Mouse (Mus musculus) regulatory T cell (primary cell): ENCODE results near the gene Dmpk.

Experiments
- in situ Hi-C: fragments of 300-600 bp; cut with MboI, MseI; formaldehyde crosslinking; loops from one replicate; pipeline ENCODE4 v1.15.1; 2025; ENCODE audit warnings: high pct_unique_total_duplicates

Gene Dmpk

DNA sequence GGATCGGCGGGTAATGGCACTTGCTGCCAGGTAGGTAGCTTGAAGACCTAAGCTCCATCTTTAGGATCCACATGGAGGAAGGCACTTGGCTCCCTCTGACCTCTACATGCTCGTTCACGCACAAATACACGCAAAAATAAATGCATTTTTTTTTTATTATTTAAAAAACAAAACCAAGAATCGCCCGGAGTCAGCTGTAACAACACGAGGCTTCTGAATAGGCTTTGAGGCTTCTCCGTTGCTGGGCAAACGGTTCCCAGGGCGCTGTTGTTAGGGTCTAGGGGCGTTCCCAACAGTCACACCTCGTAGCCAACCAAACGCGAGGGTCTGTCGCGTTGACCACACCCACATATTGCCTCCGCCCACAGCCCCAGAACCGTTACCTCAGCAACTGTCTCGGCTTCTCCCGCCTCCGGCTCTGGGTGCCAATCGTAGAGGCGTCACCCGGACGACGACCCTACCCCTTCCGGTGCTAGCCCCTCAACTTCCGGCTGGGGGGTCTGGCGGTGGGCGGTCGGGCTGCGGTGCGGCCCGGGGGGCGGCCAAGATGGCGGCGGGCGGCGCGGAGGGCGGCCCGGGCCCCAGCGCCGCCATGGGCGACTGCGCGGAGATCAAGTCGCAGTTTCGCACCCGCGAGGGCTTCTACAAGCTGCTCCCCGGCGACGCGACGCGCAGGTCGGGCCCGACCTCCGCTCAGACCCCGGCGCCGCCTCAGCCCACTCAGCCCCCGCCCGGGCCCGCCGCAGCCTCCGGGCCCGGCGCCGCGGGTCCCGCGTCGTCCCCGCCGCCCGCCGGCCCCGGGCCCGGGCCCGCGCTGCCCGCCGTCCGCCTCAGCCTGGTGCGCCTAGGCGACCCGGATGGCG, 7.7 kb upstream of the Dmpk start, which contains the start of gene Dmwd:
Dmwd (plus strand) TSS at position 505 of the 863 bp plus-strand sequence.
- in situ Hi-C loops: no loop called here

DNA sequence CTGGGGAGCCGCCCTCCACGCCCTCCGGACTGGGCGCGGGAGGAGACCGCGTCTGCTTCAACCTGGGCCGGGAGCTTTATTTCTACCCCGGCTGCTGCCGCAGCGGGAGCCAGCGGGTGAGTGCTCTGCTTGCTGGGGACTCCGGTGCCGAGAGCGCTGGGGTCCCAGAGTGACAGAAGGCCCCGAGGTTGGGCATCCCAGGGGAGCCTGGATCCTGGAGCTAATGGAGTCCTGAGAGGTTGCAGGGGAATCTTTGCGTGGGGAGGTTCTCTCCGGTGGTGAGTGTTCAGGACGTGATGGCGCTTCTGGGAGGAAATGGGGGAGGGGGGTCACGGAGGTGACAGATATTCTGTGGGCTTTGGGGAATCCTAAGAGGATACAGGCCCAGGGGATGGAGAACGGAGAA, 7.1 kb upstream of the Dmpk start:
- in situ Hi-C loops: no loop called here

DNA sequence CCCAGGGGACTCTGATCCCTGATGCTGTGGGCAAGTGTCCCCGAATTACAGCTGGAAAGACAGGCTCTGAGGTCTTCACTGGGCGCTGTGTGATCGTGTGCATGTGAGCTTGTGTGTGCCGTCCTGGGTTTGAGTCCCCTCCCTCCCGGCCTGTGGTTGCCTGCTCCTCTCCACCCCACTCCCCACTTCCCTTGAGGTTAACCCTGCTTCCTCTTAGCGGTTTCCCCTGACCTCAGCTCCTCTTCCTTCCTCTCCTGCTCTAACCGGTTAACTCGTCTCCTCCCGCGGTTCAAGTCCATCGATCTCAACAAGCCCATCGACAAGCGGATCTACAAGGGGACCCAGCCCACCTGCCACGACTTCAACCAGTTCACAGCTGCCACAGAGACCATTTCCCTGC, 5.9 kb upstream of the Dmpk start:
- in situ Hi-C loops: no loop called here

DNA sequence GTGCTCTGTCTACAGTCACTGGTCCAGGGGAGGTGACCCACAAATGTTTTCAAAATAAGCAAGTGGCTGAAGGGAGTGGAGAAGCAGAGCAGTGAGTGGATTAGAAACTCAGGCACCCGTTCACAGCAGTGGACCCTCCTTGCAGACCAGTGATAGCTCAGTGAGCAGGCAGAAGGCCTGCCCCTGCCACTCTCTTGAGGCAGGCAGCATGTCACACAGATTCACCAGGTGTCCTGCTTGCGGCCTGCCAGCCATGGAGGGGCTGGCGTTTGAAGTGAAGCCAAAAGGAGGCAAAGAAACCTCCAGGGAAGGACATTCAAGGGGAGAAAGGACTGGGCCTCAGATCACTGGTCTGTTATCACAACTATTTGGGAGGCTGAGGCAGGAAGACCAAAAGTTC, 4.9 kb upstream of the Dmpk start:
- in situ Hi-C loops: no loop called here

DNA sequence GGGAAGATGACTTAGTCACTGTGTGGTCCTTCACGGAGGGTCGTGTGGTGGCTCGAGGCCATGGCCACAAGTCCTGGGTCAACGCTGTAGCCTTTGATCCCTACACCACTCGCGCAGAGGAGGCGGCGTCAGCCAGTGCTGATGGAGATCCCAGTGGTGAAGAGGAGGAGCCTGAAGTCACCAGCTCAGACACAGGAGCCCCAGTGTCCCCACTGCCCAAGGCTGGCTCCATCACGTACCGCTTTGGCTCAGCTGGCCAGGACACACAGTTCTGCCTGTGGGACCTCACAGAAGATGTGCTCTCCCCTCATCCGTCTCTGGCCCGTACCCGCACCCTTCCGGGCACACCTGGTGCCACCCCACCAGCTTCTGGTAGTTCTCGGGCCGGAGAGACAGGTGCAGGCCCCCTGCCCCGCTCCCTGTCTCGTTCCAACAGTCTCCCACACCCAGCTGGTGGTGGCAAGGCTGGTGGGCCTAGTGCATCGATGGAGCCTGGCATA, 3.1 kb upstream of the Dmpk start:
- in situ Hi-C loops: no loop called here

DNA sequence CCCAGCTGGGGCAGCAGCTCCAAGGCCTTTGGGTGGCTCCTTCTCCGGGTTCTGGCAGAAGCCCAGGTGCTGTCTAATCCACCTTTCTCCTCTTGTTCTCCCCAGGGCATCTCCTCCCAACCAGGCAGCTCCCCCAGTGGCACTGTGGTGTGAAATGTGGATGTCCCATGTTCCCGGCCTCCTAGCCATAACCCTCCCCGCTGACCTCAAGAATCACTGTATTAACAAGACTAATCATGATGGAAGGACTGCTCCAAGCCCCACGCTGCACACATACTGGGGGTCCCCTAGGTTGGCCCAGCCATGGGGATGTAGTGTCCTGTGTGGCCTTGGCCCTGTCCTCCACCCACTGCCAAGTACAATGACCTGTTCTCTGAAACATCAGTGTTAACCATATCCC, 1.5 kb upstream of the Dmpk start:
- in situ Hi-C loops: no loop called here

DNA sequence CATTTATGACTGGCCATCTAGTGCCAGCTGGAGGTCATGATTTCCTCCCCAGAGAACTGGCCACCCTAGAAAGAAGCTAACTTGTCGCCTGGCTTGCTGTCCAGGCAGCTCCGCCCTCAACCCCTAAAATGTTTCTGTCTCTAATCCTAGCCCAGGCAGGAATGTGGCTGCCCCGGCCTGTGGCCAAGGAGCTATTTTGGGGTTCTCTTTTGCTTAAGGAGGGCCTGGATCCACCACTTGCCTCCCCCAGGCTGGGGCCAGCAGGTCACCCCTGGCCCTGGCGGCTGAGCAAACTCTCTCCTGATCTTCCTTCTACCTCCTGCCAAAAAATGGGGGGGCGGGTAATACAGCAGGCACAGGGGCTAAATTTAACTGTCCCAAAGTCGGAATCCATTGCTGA, 553 bp upstream of the Dmpk start:
- in situ Hi-C loops: no loop called here

DNA sequence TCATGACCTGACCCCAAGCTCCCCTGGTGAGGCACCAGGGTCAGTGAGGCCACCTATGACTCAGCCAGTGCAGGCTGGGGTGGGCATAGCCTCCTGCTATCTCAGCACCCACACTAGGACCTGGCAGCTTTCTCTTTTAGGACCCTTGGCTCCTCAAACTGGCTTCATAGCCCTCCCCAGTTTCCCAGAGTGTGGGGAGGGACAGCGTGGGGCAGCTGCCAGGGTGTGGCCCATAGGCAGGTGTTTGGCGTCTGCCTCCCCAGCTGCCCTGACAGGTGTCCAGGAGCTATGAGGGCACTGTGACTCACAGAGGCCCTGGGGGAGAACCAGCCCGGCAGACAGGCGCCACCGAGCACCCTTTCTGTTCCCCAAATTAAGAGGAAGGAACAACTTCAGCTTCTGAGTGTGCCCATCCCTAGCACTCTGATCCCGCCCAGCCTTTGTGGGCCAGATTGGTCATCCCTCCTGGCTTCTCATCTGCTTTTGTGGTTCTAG, 675 bp downstream of the Dmpk start:
- in situ Hi-C loops: no loop called here

DNA sequence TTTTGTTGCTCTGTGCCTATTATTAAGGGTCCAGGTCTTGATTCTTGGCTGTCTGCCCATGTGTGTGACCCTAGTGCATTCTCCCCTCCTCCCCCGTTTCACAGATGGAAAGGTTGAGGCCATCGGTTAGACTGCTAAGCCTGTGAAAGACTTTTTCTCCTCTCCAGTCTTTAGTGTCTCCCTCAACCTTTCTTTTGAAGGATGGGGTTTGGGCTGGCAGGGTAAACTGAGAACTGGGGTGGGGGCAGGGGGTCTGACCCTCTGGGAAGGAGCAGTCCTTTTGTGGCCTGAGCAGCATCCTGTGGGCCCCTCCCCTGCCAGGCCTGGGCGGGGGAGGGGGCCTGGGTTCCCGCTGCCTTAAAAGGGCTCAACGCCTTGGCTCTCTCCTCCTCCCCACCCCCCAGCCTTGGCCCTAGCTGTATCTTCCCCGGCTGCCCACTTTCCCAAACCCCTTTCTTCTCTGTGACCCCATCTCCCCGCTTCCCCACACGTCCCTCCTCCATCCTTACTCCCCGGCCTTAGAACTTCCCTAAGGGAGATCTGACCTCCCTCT, 1.3 kb downstream of the Dmpk start:
- in situ Hi-C loops: no loop called here

DNA sequence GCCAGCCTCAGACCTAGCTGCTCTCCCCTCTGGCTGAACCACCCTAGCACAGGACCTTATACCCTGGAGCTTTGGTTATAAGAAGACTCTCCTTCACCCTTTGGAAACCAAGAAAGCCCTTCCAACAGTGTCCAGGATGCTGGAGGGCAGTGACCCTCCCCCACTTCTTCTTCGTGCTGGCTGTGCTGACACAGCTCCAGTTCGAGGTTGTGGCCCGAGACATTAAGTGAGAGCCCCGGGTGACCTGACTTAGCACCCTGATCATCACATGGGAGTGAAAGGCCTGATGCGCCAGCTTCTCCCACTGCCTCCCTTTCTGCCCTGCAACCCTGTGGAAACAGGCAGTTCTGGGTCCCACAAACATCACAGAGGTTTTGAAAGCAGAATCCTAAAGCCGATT, 1.8 kb downstream of the Dmpk start:
- in situ Hi-C loops: no loop called here

DNA sequence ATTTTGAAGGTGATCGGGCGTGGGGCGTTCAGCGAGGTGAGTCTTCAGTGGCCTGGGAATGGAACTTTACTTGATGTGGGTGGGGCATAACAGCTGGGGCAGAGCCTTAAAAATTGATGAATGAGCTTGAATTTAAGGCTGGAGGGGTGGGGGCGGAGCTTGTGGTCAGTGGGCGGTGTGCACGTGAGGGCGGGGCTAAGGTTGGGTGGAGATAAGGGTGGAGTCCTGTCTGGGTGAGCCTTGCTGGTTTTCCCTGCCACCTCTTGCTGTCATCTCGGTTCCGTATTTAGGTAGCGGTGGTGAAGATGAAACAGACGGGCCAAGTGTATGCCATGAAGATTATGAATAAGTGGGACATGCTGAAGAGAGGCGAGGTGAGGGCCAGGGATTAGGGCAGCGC, 2.4 kb downstream of the Dmpk start:
- in situ Hi-C loops: no loop called here

DNA sequence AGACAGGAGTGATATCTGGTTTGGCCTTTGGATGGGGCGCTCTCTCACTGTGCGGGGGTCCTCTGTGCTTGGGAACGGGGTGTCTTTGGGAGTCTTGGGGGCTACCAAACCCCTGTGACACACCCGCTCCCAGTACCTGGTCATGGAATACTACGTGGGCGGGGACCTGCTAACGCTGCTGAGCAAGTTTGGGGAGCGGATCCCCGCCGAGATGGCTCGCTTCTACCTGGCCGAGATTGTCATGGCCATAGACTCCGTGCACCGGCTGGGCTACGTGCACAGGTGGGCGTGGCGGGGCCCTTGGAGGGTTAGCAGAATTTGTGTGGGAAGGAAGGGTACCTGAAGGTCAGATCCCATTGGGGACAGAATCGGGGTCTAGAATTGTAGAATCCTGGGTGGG, 3.1 kb downstream of the Dmpk start:
- in situ Hi-C loops: no loop called here

DNA sequence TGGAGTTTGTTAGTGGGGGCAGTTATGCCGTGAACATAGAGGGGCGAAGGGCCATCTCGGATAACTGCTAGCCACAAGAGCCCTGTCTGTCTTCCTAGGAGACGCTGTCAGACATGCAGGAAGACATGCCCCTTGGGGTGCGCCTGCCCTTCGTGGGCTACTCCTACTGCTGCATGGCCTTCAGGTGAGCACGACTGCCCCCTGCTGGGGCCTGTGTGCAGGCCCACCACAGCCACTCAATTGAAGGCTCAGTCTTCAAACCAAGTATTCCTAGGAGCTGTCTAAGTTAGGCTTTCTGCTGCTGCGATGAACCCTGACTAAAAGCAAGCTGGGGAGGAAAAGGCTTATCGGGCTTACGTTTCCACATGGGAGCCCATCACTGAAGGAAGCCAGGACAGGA, 5.2 kb downstream of the Dmpk start:
- in situ Hi-C loops: no loop called here

DNA sequence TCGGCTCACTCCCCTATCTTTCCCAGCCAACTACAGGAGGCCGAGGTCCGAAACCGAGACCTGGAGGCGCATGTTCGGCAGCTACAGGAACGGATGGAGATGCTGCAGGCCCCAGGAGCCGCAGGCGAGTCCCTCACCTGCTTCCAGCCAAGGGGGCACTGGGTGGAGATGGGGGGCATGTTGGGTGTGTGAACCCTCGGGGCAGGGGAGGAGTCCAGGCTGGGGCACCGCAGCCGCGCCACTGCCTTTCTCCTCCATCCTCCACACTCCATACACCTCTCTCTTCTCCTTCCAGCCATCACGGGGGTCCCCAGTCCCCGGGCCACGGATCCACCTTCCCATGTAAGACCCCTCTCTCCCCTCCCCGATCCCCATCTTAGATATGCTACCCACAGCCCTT, 8.3 kb downstream of the Dmpk start:
- in situ Hi-C loops: loop anchor here (5.0 kb wide), 1 partner anchor 180 kb away; the partner anchor contains the start of gene Ccdc61

DNA sequence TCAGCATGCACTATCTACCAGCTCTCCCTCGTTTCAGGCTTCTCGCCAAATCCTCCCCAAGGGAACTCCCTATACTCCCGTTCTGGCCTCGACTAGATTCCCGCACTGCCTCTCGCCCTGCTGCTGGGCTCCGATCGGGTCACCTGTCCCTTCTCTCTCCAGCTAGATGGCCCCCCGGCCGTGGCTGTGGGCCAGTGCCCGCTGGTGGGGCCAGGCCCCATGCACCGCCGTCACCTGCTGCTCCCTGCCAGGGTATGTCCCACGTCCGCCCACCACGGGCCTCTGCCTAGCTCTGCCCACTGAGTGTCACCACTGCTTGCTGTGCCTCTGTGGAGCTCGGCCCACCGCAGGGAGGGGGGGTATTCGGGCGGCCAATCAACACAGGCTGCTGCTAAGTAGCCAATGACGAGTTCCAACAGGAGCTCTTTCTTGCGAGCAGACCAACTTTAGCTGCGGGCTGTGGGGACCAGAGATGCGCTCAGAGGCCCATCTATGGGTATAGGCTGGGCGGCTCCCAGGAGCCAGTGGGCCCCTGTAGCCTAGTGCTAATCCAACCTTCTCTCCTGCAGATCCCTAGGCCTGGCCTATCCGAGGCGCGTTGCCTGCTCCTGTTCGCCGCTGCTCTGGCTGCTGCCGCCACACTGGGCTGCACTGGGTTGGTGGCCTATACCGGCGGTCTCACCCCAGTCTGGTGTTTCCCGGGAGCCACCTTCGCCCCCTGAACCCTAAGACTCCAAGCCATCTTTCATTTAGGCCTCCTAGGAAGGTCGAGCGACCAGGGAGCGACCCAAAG, 8.9 kb downstream of the Dmpk start:
- in situ Hi-C loops: loop anchor here (5.0 kb wide), 1 partner anchor 180 kb away; the partner anchor contains the start of gene Ccdc61

DNA sequence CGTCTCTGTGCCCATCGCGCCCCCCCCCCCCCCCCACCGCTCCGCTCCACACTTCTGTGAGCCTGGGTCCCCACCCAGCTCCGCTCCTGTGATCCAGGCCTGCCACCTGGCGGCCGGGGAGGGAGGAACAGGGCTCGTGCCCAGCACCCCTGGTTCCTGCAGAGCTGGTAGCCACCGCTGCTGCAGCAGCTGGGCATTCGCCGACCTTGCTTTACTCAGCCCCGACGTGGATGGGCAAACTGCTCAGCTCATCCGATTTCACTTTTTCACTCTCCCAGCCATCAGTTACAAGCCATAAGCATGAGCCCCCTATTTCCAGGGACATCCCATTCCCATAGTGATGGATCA, 9.5 kb downstream of the Dmpk start:
- in situ Hi-C loops: loop anchor here (5.0 kb wide), 1 partner anchor 181 kb away; the partner anchor contains the start of gene Ccdc61

DNA sequence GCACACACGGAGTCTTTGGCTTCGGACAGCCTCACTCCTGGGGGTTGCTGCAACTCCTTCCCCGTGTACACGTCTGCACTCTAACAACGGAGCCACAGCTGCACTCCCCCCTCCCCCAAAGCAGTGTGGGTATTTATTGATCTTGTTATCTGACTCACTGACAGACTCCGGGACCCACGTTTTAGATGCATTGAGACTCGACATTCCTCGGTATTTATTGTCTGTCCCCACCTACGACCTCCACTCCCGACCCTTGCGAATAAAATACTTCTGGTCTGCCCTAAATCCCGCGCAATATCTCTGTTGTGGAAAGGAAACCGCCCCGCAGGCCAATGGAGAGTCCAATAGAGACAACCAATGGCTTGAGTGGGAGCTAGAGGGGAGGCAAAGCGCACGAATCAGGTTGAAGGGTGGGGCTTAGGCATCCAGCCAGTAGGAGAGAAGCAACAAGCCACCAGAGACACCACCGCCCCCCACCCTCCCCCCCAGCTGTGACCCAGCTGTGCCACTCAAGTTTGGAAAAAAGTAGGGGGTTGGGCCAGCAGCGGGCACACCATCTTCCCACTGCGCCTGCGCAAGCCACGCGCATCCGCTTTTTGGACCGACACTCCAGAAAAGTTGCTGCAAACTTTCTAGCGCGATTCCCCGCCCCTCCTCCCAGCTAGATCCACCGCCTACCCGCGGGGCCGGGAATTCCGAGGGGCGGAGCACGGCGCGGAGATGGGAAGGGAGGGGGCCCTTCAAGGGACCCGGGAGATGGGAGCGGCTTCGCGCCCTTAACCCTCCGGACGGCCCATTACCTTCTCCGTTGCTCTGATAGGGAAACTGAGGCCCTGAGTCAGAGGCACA, 10.1 kb downstream of the Dmpk start:
- in situ Hi-C loops: loop anchor here (5.0 kb wide), 1 partner anchor 181 kb away; the partner anchor contains the start of gene Ccdc61

DNA sequence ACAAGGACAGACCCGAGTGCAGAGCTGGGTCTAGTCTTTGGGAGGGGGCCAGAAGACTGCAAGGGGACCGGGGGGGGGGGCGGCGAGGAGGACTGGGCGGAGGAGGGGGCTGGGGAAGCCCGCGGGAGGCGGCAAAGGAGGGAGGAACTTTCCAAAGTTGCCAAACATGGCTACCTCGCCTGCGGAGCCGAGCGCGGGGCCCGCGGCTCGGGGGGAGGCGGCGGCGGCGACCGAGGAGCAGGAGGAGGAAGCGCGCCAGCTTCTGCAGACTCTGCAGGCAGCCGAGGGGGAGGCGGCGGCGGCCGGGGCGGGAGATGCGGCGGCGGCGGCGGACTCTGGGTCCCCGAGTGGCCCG, 10.8 kb downstream of the Dmpk start, which contains the start of gene Six5:
Six5 (plus strand) TSS at position 124 of the 355 bp plus-strand sequence.
- in situ Hi-C loops: loop anchor here (5.0 kb wide), 1 partner anchor 182 kb away; the partner anchor contains the start of gene Ccdc61

DNA sequence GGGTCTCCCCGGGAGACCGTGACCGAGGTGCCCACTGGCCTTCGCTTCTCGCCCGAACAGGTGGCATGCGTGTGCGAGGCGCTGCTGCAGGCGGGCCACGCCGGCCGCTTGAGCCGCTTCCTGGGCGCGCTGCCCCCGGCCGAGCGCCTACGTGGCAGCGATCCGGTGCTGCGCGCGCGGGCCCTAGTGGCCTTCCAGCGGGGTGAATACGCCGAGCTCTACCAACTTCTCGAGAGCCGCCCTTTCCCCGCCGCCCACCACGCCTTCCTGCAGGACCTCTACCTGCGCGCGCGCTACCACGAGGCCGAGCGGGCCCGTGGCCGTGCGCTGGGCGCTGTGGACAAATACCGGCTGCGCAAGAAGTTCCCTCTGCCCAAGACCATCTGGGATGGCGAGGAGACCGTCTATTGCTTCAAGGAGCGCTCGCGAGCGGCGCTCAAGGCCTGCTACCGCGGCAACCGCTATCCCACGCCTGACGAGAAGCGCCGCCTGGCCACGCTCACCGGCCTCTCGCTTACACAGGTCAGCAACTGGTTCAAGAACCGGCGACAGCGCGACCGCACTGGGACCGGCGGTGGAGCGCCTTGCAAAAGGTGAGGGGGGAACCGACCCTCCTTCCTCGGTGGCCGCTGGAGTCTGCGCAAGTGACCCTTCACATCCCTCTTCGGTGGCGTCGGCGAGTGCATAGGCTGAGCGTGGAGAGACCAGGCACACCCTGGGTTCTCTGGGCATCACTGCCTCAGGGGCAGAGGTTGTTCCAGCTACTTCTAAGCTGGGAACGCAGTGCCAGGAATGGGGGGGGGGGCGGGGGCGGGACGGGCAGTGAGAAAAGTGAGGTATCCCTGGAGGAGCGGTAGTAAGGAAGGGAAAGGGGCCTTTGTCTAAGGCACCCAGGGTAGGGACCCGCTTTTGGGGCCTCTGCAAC, 11.4 kb downstream of the Dmpk start:
- in situ Hi-C loops: loop anchor here (5.0 kb wide), 1 partner anchor 183 kb away; the partner anchor contains the start of gene Ccdc61

DNA sequence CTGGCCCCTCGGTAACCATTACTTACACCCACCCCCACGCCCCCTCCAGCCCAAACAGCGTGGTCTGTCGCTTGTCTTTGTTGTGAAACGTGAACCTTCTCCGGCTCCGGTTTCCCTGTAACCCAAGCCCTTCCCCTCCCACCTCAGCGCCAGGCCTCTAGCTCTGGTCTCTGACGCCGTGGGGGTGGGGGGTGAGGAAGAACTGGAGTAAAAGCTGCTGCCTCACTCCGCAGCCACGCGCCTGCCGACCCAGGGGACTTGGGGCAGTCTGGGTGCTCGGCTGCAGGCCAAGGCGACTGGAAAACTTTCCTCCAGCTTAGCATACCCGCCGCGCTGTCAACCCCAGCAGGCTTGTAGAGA, 12.1 kb downstream of the Dmpk start:
- in situ Hi-C loops: no loop called here
